Mouse (Mus musculus) gonadal fat pad, adult 2 months (tissue): ENCODE measurements around the gene Olfr1353. TPM values are rescaled to one million over a fixed set of nuclear protein-coding genes. Genes with fewer than 3 reads are reported as not detected.
"Not testable (repeated sequence)": the region's sequence is repeated elsewhere in the genome, so short reads cannot be mapped to it uniquely, and the experiment has no call there.

Experiments used
- DNase-seq: peaks from one replicate; pipeline ENCODE4 v3.0.0-alpha.2; 2012; ENCODE audit warnings: low read depth
- polyA plus RNA-seq: library from polyadenylated mRNA; depleted of rRNA; stranded (reverse); fragments of >200 nt; gene quantifications from 2 replicates; pipeline ENCODE4 v1.2.3, GENCODE M21; 2012; rRNA removed

Gene Olfr1353
- polyA plus RNA-seq = not detected in 2 replicates

DNA sequence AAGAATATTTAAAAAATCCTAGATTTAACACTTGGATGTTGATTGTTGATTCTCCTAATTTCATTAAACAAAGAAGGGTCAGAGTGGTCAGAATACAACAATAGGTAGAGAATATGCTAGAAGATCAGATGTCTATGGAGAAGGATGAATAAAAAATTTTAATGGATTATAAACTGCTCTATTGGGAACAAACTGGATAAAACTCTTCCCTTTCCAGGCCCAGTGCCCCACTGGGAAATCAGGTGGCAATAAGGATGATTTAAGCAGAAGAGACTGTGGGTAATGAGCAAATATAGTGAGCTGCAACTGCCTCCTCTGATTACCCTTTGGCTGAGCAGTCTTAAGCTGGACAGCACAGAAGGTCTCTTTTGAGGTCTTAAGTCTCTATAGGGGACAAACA, at the start of gene Olfr1353:
Gene Olfr1353 (plus strand): TSS at position 301 of the 400 bp plus-strand sequence.
- not testable (repeated sequence) for DNase-seq

- DNase-seq = not testable (repeated sequence)
Measured at GRCm38 (mm10) chr10:78950336-78950735, 12.8 kb upstream of the Olfr1353 start, which contains the start of gene Olfr8. Olfr8 (plus strand) TSS chr10:78950636.

DNA sequence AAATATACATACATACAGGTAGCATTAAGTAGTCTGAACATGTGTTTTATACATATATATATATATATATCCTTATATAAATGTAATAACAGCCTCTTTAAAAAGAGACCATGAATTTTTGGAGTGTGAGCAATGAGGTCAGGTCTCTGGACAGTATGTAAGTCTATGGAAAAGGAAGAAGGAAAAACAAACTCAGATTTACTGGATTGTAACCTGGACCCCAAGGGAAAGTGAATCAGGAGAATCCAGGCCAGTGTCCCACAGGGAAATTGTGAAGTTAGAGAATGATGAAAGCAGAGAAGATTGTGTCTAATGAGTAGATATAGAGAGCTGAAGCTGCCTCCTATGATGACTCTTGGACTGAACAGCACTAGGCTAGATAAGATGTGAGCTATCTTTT, 17.6 kb downstream of the Olfr1353 start, which contains the start of gene Olfr1352:
Gene Olfr1352 (plus strand): TSS at position 301 of the 400 bp plus-strand sequence.
- no peak for DNase-seq

GRCm38 (mm10) chr10:79012172-79012571, 49.1 kb downstream of the Olfr1353 start, which contains the start of gene Olfr1351:
Olfr1351 (plus strand) TSS chr10:79012472.
- no peak for DNase-seq

Other genes with a start within 250 kb of the Olfr1353 start
- 0.11 TPM in 1 of 2 replicates, not detected in the other for gene Casp14, start 245.0 kb upstream of the Olfr1353 start, polyA plus RNA-seq
- 0.05 and 0.39 TPM in 2 replicates for gene Ccdc105, start 210.2 kb upstream of the Olfr1353 start, polyA plus RNA-seq
- gene Slc1a6, start 182.8 kb upstream of the Olfr1353 start, polyA plus RNA-seq = 0.27 and 0.38 TPM in 2 replicates
- gene Olfr1356, start 111.1 kb upstream of the Olfr1353 start, polyA plus RNA-seq = not detected in 2 replicates
- gene Olfr1355, start 87.8 kb upstream of the Olfr1353 start, polyA plus RNA-seq = not detected in 2 replicates
- gene Olfr1354, start 50.1 kb upstream of the Olfr1353 start, polyA plus RNA-seq = not detected in 2 replicates
- not detected in 2 replicates for gene Olfr8, start 12.7 kb upstream of the Olfr1353 start, polyA plus RNA-seq
- gene Olfr1352, start 17.7 kb downstream of the Olfr1353 start, polyA plus RNA-seq = not detected in 2 replicates
- gene Olfr1351, start 49.2 kb downstream of the Olfr1353 start, polyA plus RNA-seq = not detected in 2 replicates
- not detected in 2 replicates for gene Olfr57, start 65.4 kb downstream of the Olfr1353 start, polyA plus RNA-seq
- 2.2 and 2.5 TPM in 2 replicates for gene 2610008E11Rik, start 134.3 kb downstream of the Olfr1353 start, polyA plus RNA-seq
- gene Vmn2r80, start 185.5 kb downstream of the Olfr1353 start, polyA plus RNA-seq = not detected in 2 replicates